ENCODE assay signal across 22 mouse cellular contexts in genomic region chr1:160316239-160316638, GRCm38 (mm10).
DNase-seq lines count a peak whose midpoint lies in the region; ATAC-seq and TF ChIP-seq lines count a peak whose summit lies in the region.
"Had no signal": no experiment of that assay in that cellular context is flagged by ENCODE, and none has a peak within 500 bp of the region (broad histone marks: within the 10 kb centered on the region; RNA-seq: fewer than 3 reads in every experiment).

No protein-coding gene starts in this region.

- H3K4me3 ChIP-seq in left cerebral cortex, adult 2 months: no peak overlapping the region
- H3K4me3 ChIP-seq in MEL (ENCODE audit: control insufficient read depth in 1 of 2, insufficient read depth in 1 of 2, low read depth in 2 of 2, low read length in 2 of 2): no peak overlapping the region
- H3K4me3 ChIP-seq: erythroblast, embryonic 14.5 days; forebrain, embryonic 15.5 days; heart, embryonic 12.5 days; hindbrain, embryonic 12.5 days; limb, embryonic 10.5 days; liver, embryonic 12.5 days; lung, embryonic 15.5 days; neural tube, embryonic 13.5 days had no signal

- TF ChIP-seq CTCF in left cerebral cortex, adult 2 months (IDR thresholded peaks at IDR 0.05): peak; percentile 18; the same call in 1 of the 2 replicates
- peak; percentile 39 to 50 (median 46) for TF ChIP-seq CTCF in MEL (IDR thresholded peaks at IDR 0.05 in 2 of 3, conservative IDR thresholded peaks at IDR 0.05 in 1 of 3; ENCODE audit: control insufficient read depth in 1 of 3, insufficient read depth in 1 of 3, low read depth in 2 of 3, low read length in 3 of 3, poor library complexity in 1 of 3, severe bottlenecking in 1 of 3)

- no peaks in the 10 kb centered on the region for H3K79me2 ChIP-seq in MEL (ENCODE audit: control insufficient read depth, insufficient read depth, low read length, poor library complexity)

- H3K9ac ChIP-seq in MEL (ENCODE audit: control insufficient read depth, low read depth, low read length, poor library complexity, severe bottlenecking): no peak overlapping the region
- H3K9ac ChIP-seq: forebrain, embryonic 15.5 days; heart, embryonic 12.5 days; hindbrain, embryonic 12.5 days; liver, embryonic 12.5 days; lung, embryonic 15.5 days; neural tube, embryonic 13.5 days had no signal

- no peaks in the 10 kb centered on the region for H3K9me3 ChIP-seq in MEL (replicated peaks; ENCODE audit: insufficient read depth, low read length)
- H3K9me3 ChIP-seq: forebrain, embryonic 15.5 days; hindbrain, embryonic 12.5 days; limb, embryonic 10.5 days; lung, embryonic 15.5 days; neural tube, embryonic 13.5 days had no signal

- intact Hi-C loops in left cerebral cortex, adult 2 months (cut with DNase I): no loop called here

- no peak overlapping the region for H3K27ac ChIP-seq in left cerebral cortex, adult 2 months
- no peak overlapping the region for H3K27ac ChIP-seq in MEL (ENCODE audit: control insufficient read depth, low read depth, low read length)
- H3K27ac ChIP-seq: forebrain, embryonic 15.5 days; hindbrain, embryonic 12.5 days; limb, embryonic 10.5 days; liver, embryonic 12.5 days; lung, embryonic 15.5 days; neural tube, embryonic 13.5 days had no signal

- TF ChIP-seq POLR2A in MEL (IDR thresholded peaks at IDR 0.05; ENCODE audit: control insufficient read depth in 1 of 2, insufficient read depth in 1 of 2, low read depth in 1 of 2, low read length in 2 of 2, poor library complexity in 1 of 2): no peak

- TF ChIP-seq EP300 in MEL (IDR thresholded peaks at IDR 0.05; ENCODE audit: low read depth in 1 of 2, low read length in 2 of 2): no peak

- TF ChIP-seq RAD21 in MEL (IDR thresholded peaks at IDR 0.05; ENCODE audit: low read depth, low read length): peak; percentile 46

- H3K36me3 ChIP-seq in MEL (ENCODE audit: control insufficient read depth in 1 of 2, insufficient read depth in 2 of 2, low read length in 2 of 2): peaks cover 0 to 5% of the 10 kb centered on the region in 2 experiments; a peak in 2 of 4 replicates
- H3K36me3 ChIP-seq: forebrain, embryonic 15.5 days; heart, embryonic 12.5 days; hindbrain, embryonic 12.5 days; limb, embryonic 10.5 days; liver, embryonic 12.5 days; lung, embryonic 15.5 days; neural tube, embryonic 13.5 days had no signal

- H3K27me3 ChIP-seq in MEL (ENCODE audit: control insufficient read depth in 1 of 2, insufficient read depth in 2 of 2, low read length in 2 of 2): no peaks in the 10 kb centered on the region
- H3K27me3 ChIP-seq: CH12.LX; forebrain, embryonic 15.5 days; heart, embryonic 12.5 days; hindbrain, embryonic 12.5 days; liver, embryonic 12.5 days; lung, embryonic 15.5 days; neural tube, embryonic 13.5 days had no signal

- ATAC-seq in CD4-positive, CD25-positive, alpha-beta regulatory T cell, adult 4 months: no peak
- 0 out of 2 replicates have a peak, but pooled peaks have one; percentile 54 for ATAC-seq in erythroid progenitor cell, adult 5-6 weeks (replicated peaks; ENCODE audit: low FRiP score, poor library complexity, severe bottlenecking)
- ATAC-seq: forebrain, embryonic 15.5 days; liver, embryonic 12.5 days had no signal

- peaks cover 2% of the 10 kb centered on the region in 2 experiments; a peak in 2 of 4 replicates for H3K4me1 ChIP-seq in MEL (ENCODE audit: control insufficient read depth in 1 of 2, insufficient read depth in 2 of 2, low read length in 2 of 2)
- H3K4me1 ChIP-seq: forebrain, embryonic 15.5 days; hindbrain, embryonic 12.5 days; lung, embryonic 15.5 days; neural tube, embryonic 13.5 days had no signal

- peak; percentile 20 for DNase-seq in CD4-positive, CD25-positive, alpha-beta regulatory T cell, adult 2 months (ENCODE audit: low read depth, low spot score)
- no peak for DNase-seq in left cerebral cortex, adult 2 months (ENCODE audit: extremely low spot score in 1 of 2, low spot score in 2 of 2)
- no peak for DNase-seq in left cerebral cortex, adult 11 months (ENCODE audit: low spot score)
- peak; percentile 55 for DNase-seq in MEL (ENCODE audit: low read depth, low spot score)
- DNase-seq in retina, embryonic 14.5 days (ENCODE audit: low spot score): no peak
- DNase-seq in right cerebral cortex, postnatal 14 days: no peak
- DNase-seq: adrenal gland, postnatal 25 days; cerebellum, adult 11-12 months; heart, postnatal 14 days; kidney, adult 11 months; midbrain, embryonic 14.5 days had no signal

TF ChIP-seq in MEL, 35 proteins besides CTCF, POLR2A, EP300 and RAD21:
- TF ChIP-seq MAX (IDR thresholded peaks at IDR 0.05; ENCODE audit: low read length): no peak
- TF ChIP-seq SMC3 (IDR thresholded peaks at IDR 0.05; ENCODE audit: low read depth, low read length): peak; percentile 51
- TF ChIP-seq MXI1 (IDR thresholded peaks at IDR 0.05; ENCODE audit: low read depth, low read length): no peak
- 0 out of 2 replicates have a peak, but pooled peaks have one; percentile 14 for TF ChIP-seq ZC3H11A (IDR thresholded peaks at IDR 0.05; ENCODE audit: low read depth, low read length)

Comparison
In these comparisons a context has a peak if more than half of its experiments do, and no peak if none do; other contexts are left out.
1. DNase-seq: peak in CD4-positive, CD25-positive, alpha-beta regulatory T cell, adult 2 months (single experiment) and MEL (single experiment); none in left cerebral cortex, adult 2 months (0 of 2), left cerebral cortex, adult 11 months (single experiment), retina, embryonic 14.5 days (single experiment) and right cerebral cortex, postnatal 14 days (single experiment).